Mouse (Mus musculus) lung, postnatal 0 days (tissue): ENCODE measurements around the gene 1700017B05Rik.

Source experiments
- CTCF ChIP-seq: IDR thresholded peaks from 2 replicates; pipeline ENCODE4 v1.5.1; 2016; ENCODE audit warnings: antibody characterized with exemption, mild to moderate bottlenecking
- EP300 ChIP-seq: IDR thresholded peaks from 2 replicates; pipeline ENCODE4 v1.6.1; 2016; ENCODE audit warnings: antibody characterized with exemption, mild to moderate bottlenecking, control low read depth

DNA sequence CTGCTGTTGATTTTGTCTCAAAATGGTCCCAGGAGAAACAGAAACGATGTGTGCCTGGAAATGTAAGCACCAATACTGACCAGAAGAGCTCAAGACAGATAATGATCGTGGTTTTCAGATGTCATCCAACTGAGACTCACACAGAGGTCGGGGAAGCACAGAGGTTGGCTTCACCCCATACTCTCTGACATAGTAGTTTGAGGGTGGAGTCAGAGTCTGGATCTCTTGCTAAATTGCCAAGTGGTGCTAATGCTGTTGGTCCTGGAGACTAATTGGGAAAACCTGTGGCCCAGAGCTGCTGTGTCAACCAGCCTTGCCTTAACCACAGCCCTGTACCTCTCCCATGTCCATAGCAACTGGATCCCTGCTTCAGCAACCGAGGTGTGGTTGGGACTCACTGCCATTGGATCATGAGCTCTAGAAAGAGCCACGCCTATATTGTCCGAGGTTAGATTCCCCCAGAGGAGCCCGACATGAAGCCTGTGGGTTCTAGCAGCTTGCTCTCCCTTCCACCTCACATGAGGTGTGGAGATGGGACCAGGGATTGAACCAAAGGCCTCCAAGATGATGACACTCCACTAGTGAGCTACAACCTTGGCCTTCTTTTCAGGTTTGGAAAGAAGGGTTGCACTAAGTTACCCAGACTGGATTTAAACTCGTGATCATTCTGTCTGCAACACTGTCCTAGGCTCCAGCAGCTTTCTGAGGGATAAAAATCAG lies 30.7 kb downstream of the 1700017B05Rik start:
- TF ChIP-seq CTCF (no peak), EP300 (no peak)
